Mouse (Mus musculus) heart, adult 9 months (tissue): ENCODE data around the gene Gbp10.
"Not testable (repeated sequence)": the region's sequence is repeated elsewhere in the genome, so short reads cannot be mapped to it uniquely, and the experiment has no call there.

Source experiments
- DNase-seq, 2 experiments: peaks; one replicate each; pipeline ENCODE4 v3.0.0; 2022; ENCODE audit warnings: low spot score in 2 of 2

Gbp10 gene

DNA sequence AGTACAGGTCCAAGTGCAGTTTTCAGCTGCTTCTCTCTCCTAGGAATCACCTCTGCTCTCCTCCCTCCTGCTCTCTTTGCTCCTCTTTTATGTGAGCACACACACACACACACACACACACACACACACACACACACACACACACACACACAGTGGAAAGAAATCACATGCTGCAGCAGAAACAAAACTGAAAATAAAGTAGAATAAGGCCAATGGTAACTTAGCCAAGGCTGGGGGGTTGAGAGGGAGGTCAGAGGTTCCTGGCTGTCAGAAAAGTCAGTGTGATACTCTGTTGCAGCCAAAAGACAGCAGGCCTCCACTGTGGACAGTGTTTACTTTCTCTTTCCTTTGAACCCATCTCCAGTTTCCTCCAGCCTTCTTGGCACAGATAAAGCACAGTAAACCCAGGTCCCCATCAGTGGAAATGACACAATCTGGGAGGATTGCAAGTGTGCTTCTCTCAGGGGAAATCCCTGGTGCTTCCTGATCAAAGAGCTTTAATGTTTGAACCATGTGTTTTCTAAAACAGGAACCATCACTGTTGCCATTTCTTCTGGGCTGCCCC lies at the start of gene Gbp10:
TSS of gene Gbp10 (minus strand) at position 51 of the 565 bp plus-strand sequence.
- DNase-seq = peak; percentile 18 to 61

DNA sequence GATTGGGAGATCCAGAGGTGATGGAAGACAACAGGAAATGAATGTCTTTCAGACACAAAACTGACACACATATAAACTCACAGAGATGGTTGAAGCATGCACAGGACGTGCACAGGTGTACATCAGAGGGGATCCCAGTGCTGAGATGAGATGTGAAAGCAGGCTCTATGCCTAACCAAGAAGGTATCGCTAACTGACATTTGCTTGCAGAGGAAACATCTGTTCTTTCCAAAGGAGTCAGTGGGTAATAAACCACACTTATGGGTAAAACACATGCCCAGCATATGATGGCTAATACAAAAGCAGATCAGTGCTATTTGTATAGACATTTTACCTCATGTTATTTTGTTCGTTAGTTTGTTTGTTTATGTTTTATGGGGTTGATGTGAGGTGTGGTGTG lies 21.3 kb upstream of the Gbp10 start:
- not testable (repeated sequence) for DNase-seq

DNA sequence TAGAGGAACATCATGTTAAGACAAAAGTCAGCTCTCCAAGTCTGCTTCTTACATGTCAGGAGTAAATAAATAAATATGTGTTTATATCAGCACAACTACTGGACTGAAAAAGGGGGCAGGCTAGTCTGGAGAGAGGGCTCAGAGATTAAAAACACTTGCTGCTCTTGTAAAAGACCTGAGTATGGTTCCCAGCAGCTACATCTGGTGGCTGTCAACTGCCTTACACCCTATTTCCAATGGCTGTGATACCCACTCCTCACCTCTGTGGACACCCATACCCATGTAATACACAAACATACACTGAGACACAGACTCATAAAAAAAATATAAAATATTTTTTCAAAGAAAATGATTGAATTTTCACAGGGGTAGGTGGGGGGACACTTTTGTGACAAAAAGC lies 13.2 kb upstream of the Gbp10 start:
- DNase-seq = no peak

DNA sequence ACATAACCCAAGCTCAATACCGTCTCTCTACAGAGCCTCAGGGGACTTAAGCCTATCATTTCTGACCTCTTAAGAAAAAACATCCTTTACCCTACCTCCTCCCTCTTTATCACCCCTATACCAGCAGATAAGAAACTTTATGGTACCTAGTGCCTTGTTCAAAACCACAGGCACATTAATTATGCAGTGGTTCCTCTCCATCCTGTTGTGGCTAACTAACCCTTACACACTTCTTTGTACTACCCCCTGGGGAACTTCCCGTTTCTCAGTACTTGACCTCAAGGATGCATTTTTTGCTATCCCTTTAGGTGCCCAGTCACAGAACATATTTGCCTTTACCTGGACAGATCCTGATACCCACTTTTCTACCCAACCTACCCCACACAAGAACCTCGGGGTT lies 5.4 kb upstream of the Gbp10 start:
- not testable (repeated sequence) for DNase-seq

DNA sequence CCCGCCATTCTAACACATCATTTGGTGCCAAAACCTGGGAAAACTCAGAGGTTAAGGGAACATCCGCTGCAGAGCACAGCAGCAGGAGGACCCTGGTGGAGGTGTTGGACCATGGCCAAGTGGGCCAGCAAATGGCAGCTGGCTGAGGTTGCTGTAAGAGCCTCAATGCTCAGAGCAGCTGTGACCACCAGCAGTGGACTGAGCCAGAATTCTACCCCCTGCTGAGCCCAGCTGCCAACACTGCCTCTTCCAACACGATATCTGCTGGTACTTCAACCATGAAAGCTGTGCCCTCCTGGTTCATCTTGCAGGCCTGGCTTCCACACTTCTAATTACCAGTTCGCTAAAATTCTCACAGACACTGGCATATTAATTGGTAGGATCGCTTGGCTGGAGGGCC lies 1.6 kb upstream of the Gbp10 start:
- DNase-seq = not testable (repeated sequence)

DNA sequence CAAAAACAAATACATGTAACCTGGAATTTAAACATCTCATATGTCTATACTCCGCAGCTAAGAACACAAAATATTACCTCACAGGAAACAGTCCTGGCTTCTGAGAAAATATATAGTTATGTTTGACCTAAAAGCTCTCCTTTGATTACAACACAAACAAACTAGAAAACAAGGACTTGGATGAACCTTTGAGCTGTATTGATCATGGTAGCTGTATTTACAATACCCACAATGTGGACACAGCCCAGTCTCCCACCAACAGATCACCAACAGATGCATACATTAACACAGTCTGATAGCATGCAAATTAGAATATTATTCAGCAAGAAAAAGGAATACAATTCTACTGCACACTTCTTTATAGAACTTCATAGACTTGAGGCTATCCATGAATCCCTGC lies 931 bp downstream of the Gbp10 start:
- not testable (repeated sequence) for DNase-seq

DNA sequence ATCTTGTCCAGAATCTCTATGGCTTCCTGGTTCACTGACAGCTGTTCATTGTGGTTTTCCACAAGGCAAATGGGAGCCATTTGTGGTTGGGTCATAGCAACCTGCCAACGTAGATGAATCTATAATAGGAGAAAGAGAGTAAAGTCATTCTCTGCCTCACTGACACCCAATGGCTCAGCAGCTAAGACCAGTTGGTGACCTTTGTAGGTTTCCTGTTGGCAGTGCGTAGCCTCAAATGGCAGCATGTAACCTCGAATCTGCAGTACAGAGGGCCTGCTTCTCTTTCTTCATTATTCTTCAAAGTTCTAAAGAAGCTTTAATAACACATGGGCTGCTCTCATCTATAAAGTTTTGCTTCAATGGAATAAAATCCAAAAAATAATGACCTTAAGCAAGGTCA lies 3.3 kb downstream of the Gbp10 start:
- DNase-seq = not testable (repeated sequence)

DNA sequence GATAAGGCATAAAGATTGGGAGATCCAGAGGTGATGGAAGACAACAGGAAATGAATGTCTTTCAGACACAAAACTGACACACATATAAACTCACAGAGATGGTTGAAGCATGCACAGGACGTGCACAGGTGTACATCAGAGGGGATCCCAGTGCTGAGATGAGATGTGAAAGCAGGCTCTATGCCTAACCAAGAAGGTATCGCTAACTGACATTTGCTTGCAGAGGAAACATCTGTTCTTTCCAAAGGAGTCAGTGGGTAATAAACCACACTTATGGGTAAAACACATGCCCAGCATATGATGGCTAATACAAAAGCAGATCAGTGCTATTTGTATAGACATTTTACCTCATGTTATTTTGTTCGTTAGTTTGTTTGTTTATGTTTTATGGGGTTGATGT lies 30.4 kb downstream of the Gbp10 start:
- not testable (repeated sequence) for DNase-seq

DNA sequence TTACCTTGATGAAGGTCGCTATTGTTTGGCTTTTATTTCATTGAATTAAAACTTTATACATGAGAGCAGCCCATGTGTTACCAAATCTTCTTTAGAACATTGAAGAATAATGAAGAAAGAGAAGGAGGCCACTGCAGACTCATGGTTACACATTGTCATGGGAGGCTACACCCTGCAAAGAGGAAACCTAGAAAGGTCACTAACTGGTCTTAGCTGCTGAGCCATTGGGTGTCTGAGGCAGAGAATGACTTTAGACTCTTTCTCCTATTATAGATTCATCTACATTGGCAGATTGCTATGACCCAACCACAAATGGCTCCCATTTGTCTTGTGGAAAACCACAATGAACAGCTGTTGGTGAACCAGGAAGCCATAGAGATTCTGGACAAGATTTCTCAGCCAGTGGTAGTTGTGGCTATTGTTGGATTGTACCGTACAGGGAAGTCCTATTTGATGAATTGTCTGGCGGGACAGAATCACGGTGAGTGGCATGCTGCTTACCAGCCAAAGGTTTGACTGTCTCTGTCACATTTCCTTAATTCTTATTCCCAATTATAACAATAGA lies 38.5 kb downstream of the Gbp10 start:
- not testable (repeated sequence) for DNase-seq

DNA sequence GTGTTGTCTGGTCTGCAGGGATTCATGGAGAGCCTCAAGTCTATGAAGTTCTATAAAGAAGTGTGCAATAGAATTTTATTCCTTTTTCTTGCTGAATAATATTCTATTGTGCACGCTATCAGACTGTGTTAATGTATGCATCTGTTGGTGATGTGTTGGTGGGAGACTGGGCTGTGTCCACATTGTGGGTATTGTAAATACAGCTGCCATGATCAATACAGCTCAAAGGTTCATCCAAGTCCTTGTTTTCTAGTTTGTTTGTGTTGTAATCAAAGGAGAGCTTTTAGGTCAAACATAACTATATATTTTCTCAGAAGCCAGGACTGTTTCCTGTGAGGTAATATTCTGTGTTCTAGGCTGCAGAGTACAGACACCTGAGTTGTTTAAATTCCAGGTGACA lies 40.2 kb downstream of the Gbp10 start:
- DNase-seq = not testable (repeated sequence)

DNA sequence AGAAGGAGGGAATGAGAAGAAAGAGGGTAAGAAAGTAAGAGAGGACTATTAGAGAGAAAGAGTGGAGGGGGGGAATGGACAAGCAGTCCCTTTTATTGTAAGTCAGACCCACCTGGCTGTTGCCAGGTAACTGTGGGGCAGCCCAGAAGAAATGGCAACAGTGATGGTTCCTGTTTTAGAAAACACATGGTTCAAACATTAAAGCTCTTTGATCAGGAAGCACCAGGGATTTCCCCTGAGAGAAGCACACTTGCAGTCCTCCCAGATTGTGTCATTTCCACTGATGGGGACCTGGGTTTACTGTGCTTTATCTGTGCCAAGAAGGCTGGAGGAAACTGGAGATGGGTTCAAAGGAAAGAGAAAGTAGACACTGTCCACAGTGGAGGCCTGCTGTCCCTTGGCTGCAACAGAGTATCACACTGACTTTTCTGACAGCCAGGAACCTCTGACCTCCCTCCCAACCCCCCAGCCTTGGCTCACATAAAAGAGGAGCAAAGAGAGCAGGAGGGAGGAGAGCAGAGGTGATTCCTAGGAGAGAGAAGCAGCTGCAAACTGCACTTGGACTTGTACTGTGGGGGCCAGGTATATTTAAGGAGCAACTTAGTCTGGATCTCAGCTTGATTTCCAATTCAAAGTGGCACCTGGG lies 41.3 kb downstream of the Gbp10 start:
- peak in 1 of 2 experiments; percentile 12 for DNase-seq

DNA sequence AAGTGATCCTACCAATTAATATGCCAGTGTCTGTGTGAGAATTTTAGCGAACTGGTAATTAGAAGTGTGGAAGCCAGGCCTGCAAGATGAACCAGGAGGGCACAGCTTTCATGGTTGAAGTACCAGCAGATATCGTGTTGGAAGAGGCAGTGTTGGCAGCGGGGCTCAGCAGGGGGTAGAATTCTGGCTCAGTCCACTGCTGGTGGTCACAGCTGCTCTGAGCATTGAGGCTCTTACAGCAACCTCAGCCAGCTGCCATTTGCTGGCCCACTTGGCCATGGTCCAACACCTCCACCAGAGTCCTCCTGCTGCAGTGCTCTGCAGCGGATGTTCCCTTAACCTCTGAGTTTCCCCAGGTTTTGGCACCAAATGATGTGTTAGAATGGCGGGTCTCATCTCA lies 43.0 kb downstream of the Gbp10 start:
- not testable (repeated sequence) for DNase-seq

DNA sequence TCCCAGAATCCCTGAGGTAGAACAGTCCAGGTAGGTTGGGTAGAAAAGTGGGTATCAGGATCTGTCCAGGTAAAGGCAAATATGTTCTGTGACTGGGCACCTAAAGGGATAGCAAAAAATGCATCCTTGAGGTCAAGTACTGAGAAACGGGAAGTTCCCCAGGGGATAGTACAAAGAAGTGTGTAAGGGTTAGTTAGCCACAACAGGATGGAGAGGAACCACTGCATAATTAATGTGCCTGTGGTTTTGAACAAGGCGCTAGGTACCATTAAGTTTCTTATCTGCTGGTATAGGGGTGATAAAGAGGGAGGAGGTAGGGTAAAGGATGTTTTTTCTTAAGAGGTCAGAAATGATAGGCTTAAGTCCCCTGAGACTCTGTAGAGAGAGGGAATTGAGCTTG lies 46.8 kb downstream of the Gbp10 start:
- not testable (repeated sequence) for DNase-seq

DNA sequence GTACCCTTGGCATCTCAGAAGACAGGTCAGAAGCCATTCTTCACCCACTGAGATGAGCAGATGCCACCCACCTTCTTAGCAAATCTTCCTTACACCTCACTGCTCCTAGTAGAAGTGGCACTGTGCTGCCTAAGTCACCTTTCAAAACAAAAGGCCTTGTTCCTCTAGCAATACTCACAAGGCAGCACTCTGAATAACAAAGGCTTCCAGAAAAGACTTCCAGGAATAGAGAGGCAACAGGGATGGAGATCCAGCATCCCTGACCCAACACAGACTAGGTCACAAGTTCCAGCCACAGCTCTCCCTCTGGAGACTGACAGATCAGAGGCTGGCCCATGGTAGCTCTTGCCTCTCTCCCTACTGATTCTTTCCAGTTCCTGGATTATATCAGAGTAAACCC lies 57.9 kb downstream of the Gbp10 start:
- DNase-seq = no peak
